Mouse (Mus musculus) C3H10T1/2 (cell line): ENCODE data around the gene Fam72a. TPM values are rescaled to one million over a fixed set of nuclear protein-coding genes. Genes with fewer than 3 reads are reported as not detected.

Experiments
- polyA plus RNA-seq, 2 experiments: library from polyadenylated mRNA; unstranded; fragments of >200 nt; fragmentation: generic; extraction: Trizol; gene quantifications; one replicate each; pipeline ENCODE4 v1.2.1; 2012; ENCODE audit warnings: missing spikeins in 2 of 2

The Fam72a gene
- 1 to 10 TPM in 1 of 2 experiments, under 1 TPM in 1; 0.69 to 1.4 TPM for polyA plus RNA-seq

GRCm38 (mm10) chr1:131527281-131528080 is at the start of gene Fam72a, which contains the start of gene Srgap2:
Gene Fam72a, plus strand, starts transcription at chr1:131527903.
Gene Srgap2, minus strand, starts transcription at chr1:131527352.

Other genes with a start within 250 kb of the Fam72a start
- gene Ikbke, start 248.3 kb upstream of the Fam72a start, polyA plus RNA-seq: 10 to 100 TPM in 1 of 2 experiments, 1 to 10 TPM in 1; 1.5 to 11.3 TPM
- gene Srgap2, start 551 bp upstream of the Fam72a start, polyA plus RNA-seq: 10 to 100 TPM in 1 of 2 experiments, 1 to 10 TPM in 1; 3.6 to 20.0 TPM
- gene Avpr1b, start 71.3 kb downstream of the Fam72a start, polyA plus RNA-seq: under 1 TPM in 1 of 2 experiments, not detected in 1; 0.01 TPM
- not detected for gene Ctse, start 110.4 kb downstream of the Fam72a start, polyA plus RNA-seq
- gene Rab7b, start 160.8 kb downstream of the Fam72a start, polyA plus RNA-seq: 10 to 100 TPM in 1 of 2 experiments, 1 to 10 TPM in 1; 4.9 to 18.3 TPM
- not detected for gene Slc26a9, start 216.1 kb downstream of the Fam72a start, polyA plus RNA-seq